Mouse (Mus musculus): Measurements from ENCODE around the gene Tctex1d4.

- peak in 1 of 2 experiments; percentile 89; a peak in 2 of 4 replicates for TF ChIP-seq POLR2A (IDR thresholded peaks at IDR 0.05; ENCODE audit: control insufficient read depth in 1 of 2, insufficient read depth in 1 of 2, low read depth in 1 of 2, low read length in 2 of 2, poor library complexity in 1 of 2)
- TF ChIP-seq CTCF (IDR thresholded peaks at IDR 0.05 in 2 of 3, conservative IDR thresholded peaks at IDR 0.05 in 1 of 3; ENCODE audit: control insufficient read depth in 1 of 3, insufficient read depth in 1 of 3, low read depth in 2 of 3, low read length in 3 of 3, poor library complexity in 1 of 3, severe bottlenecking in 1 of 3) = no peak
- TF ChIP-seq ZNF384 (IDR thresholded peaks at IDR 0.05; ENCODE audit: low read depth, low read length) = no peak
- no peak for TF ChIP-seq BHLHE40 (IDR thresholded peaks at IDR 0.05; ENCODE audit: borderline replicate concordance, low read depth, low read length)
- TF ChIP-seq NRF1 (IDR thresholded peaks at IDR 0.05; ENCODE audit: insufficient read depth, low read depth, low read length, poor library complexity, severe bottlenecking) = 0 out of 2 replicates have a peak, but pooled peaks have one; percentile 6
- no peak for TF ChIP-seq HCFC1 (IDR thresholded peaks at IDR 0.05; ENCODE audit: low read depth, low read length)
- TF ChIP-seq EP300 (IDR thresholded peaks at IDR 0.05; ENCODE audit: low read depth in 1 of 2, low read length in 2 of 2) = peak; percentile 21 to 57; a peak in 2 of 4 replicates
- peak; percentile 86 for TF ChIP-seq NELFE (IDR thresholded peaks at IDR 0.05; ENCODE audit: low read depth, low read length)
- TF ChIP-seq USF2 (IDR thresholded peaks at IDR 0.05; ENCODE audit: borderline replicate concordance in 1 of 2, insufficient read depth in 1 of 2, low read depth in 1 of 2, low read length in 2 of 2) = no peak
- no peak for TF ChIP-seq RCOR1 (IDR thresholded peaks at IDR 0.05; ENCODE audit: low read depth, low read length)
- TF ChIP-seq MYC (IDR thresholded peaks at IDR 0.05; ENCODE audit: low read depth, low read length) = no peak
Measured at GRCm38 (mm10) chr4:117136034-117136433, 9.4 kb downstream of the Tctex1d4 start.

Measured in MEL (cell line).